Mouse (Mus musculus) lung, adult 2 months (tissue): ENCODE measurements around the gene Rnf43.

Source experiments
- CTCF ChIP-seq: fragments of 200-500 bp; IDR thresholded peaks from 2 replicates; pipeline ENCODE4 v1.5.1; 2011; ENCODE audit warnings: mild to moderate bottlenecking, low read length, control low read depth; ENCODE audit not compliant: insufficient read depth
- POLR2A ChIP-seq: fragments of 200-500 bp; IDR thresholded peaks from 2 replicates; pipeline ENCODE4 v1.6.1; 2011; ENCODE audit warnings: low read depth, mild to moderate bottlenecking, control low read depth, low read length, borderline replicate concordance; ENCODE audit errors: extremely low read depth

GRCm38 (mm10) chr11:87719526-87719925 is 57.0 kb downstream of the Rnf43 start:
- TF ChIP-seq CTCF (no peak), POLR2A (no peak)
